Mouse (Mus musculus): ENCODE results near the gene 9130023H24Rik. TPM values are rescaled to one million over a fixed set of nuclear protein-coding genes. Genes with fewer than 3 reads are reported as not detected.

The 9130023H24Rik gene
- polyA plus RNA-seq, 1 experiment: 0.95 TPM

- no peak for TF ChIP-seq GATA1 (IDR thresholded peaks at IDR 0.05; ENCODE audit: low read length)
These were observed 14.8 kb upstream of the 9130023H24Rik start for GRCm38 (mm10) chr7:128252609-128253008.

GRCm38 (mm10) chr7:128251946-128252345, 14.1 kb upstream of the 9130023H24Rik start:
- TF ChIP-seq GATA1 (IDR thresholded peaks at IDR 0.05; ENCODE audit: low read length): no peak

DNA sequence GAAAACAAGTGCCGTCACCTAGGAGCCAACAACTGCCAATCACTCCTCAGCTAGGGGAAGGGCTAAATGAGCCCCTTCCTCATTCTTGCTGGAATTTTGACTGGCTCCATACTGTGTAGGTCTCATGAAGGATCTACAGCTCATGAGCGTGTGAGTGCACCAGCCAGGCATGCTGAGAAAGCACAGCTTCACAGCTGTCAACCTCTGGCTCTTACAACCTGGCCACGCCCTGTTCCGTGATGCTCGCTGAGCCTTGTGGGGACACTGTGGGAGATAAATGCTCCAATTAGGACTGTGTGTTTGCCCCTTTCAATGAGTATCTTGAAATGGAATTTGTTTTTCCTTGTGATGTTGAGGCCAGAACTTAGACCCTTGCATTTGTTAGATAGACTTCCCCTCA, 12.2 kb upstream of the 9130023H24Rik start:
- no peak for TF ChIP-seq GATA1 (IDR thresholded peaks at IDR 0.05; ENCODE audit: low read length)

- TF ChIP-seq GATA1 (IDR thresholded peaks at IDR 0.05; ENCODE audit: low read length): no peak
These were observed 10.5 kb upstream of the 9130023H24Rik start for GRCm38 (mm10) chr7:128248081-128249042.

- TF ChIP-seq GATA1 (IDR thresholded peaks at IDR 0.05; ENCODE audit: low read length): no peak
These were observed 9.6 kb upstream of the 9130023H24Rik start for GRCm38 (mm10) chr7:128247443-128247842.

DNA sequence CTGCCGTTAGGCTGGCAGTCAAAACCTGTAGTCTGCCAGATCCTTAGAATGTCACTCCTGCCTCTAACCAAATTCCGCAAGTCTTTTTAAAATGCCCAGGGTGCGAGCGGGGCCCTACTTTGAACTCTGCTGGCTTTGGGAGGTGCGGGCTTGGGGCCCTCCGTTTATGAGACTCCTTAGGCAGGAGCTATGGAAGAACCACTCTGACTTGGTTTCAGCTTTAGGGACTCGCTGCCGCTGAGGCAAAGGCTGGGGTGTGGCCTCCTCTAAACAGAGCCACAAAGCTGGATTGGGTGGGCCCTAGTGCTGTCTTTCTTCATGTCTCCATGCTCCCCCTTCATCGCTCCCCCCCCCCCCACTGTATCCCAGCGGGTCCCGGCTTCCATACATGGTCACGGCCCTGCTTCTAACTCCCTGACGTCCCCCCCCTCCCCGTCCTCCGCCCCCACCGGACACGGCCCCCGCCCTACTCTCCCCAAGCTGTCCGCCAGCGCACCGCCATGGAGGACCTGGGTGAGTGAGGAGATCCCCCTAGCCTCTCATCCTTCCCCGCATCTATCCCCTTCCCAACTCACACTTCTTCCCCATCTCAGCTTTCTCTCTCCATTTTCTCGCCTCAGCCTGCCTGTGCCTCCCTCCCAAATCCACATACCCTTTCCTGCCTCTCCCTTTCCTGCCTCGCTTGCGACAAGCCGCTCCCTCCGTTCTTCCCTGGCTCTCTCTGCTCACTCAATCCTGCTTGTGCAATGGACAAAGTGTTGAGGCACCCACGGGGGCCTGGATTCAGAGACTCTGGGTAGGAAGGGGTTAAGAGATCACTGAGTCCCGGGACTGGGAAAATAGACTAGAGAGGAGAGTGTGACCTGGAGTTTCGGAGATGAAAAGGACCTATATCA, 8.9 kb upstream of the 9130023H24Rik start, which contains the start of gene Tgfb1i1:
Tgfb1i1 (plus strand) TSS at position 317 of the 896 bp plus-strand sequence.
- TF ChIP-seq GATA1 (IDR thresholded peaks at IDR 0.05; ENCODE audit: low read length): no peak

DNA sequence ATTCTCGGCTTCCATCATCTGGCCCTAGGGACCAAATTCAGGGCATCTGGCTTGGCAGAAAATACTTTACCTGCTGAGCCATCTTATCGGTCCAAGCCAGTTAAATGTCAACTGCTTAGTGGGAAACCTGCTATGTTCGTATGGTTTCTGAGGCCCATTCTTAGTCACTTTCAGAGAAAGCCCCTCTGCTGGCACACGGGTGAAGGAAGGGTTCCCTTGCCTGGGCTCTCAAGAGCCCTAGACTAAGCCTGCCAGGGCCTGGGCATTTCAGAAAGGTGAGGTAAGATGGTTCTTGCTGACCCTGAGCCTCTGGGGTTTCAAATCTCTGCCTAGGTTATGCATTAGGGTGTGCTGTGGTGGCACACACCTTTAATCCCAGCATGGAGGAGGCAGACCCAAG, 7.7 kb upstream of the 9130023H24Rik start:
- TF ChIP-seq GATA1 (IDR thresholded peaks at IDR 0.05; ENCODE audit: low read length): no peak

- TF ChIP-seq GATA1 (IDR thresholded peaks at IDR 0.05; ENCODE audit: low read length): no peak
These were observed 6.7 kb upstream of the 9130023H24Rik start for GRCm38 (mm10) chr7:128244410-128245025.

DNA sequence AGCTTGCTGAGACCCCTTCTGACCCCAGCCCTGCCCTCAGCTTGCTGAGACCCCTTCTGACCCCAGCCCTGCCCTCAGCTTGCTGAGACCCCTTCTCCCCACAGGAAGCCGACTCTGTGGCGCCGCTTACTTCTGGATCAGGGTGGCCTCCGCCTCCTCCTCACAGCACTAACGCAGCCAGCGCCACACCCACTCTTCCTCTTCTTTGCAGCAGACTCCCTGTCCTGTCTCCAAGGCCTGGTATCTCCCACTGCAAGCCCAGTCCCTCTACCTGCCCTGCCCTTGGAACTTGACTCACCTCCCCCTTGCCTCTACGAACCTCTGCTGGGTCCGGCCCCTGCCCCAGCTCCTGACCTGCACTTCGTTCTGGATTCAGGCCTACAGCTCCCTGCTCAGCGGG, 6.1 kb upstream of the 9130023H24Rik start:
- TF ChIP-seq GATA1 (IDR thresholded peaks at IDR 0.05; ENCODE audit: low read length): no peak

- no peak for TF ChIP-seq GATA1 (IDR thresholded peaks at IDR 0.05; ENCODE audit: low read length)
These were observed 4.5 kb upstream of the 9130023H24Rik start for GRCm38 (mm10) chr7:128242331-128242730.

- TF ChIP-seq GATA1 (IDR thresholded peaks at IDR 0.05; ENCODE audit: low read length): no peak
These were observed 2.4 kb upstream of the 9130023H24Rik start for GRCm38 (mm10) chr7:128240131-128240784.

DNA sequence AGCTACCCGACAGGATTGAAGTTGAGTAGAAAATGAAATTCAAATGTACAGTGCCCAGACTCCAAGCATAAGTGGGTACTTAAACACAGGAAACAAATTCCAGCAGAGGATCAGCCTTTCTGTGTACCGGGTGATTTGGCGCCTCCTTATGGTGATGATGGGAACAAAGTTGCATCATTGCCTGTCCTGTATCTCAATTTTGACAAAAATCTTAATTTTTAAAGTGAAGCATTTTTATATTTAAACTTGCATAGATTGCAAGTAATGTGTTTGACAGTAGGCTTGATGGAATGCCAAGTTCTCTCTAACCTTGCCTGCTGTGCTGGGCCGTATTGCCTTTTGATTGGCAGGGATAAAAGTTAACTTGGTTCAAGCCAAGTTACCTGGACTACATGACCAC, 1.2 kb upstream of the 9130023H24Rik start:
- TF ChIP-seq GATA1 (IDR thresholded peaks at IDR 0.05; ENCODE audit: low read length): no peak

DNA sequence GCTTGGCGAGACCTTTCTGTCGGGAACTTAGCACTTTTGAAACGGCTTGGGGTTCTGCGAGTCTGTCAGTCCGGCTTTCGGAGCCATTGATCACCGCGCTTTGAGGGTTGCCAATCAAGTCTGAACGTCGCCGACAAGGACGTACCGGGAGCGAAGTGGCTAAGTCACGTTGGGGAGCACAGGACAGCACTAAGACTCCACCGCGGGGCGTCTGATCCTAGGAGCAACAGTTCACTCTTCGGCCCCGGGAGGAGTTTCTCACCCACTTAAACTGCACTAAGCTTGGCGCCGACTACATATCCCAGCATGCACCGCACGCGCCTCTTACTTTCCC, 271 bp downstream of the 9130023H24Rik start:
- TF ChIP-seq GATA1 (IDR thresholded peaks at IDR 0.05; ENCODE audit: low read length): no peak

GRCm38 (mm10) chr7:128236856-128237592, 807 bp downstream of the 9130023H24Rik start, which contains the start of gene Armc5:
Gene Armc5, plus strand, starts transcription at chr7:128237342.
- no peak for TF ChIP-seq GATA1 (IDR thresholded peaks at IDR 0.05; ENCODE audit: low read length)

All from G1E-ER4 (cell line).